Mouse (Mus musculus): Measurements from ENCODE around the gene Spata45.
"Not testable (repeated sequence)": the region's sequence is repeated elsewhere in the genome, so short reads cannot be mapped to it uniquely, and the experiment has no call there.

The Spata45 gene

DNA sequence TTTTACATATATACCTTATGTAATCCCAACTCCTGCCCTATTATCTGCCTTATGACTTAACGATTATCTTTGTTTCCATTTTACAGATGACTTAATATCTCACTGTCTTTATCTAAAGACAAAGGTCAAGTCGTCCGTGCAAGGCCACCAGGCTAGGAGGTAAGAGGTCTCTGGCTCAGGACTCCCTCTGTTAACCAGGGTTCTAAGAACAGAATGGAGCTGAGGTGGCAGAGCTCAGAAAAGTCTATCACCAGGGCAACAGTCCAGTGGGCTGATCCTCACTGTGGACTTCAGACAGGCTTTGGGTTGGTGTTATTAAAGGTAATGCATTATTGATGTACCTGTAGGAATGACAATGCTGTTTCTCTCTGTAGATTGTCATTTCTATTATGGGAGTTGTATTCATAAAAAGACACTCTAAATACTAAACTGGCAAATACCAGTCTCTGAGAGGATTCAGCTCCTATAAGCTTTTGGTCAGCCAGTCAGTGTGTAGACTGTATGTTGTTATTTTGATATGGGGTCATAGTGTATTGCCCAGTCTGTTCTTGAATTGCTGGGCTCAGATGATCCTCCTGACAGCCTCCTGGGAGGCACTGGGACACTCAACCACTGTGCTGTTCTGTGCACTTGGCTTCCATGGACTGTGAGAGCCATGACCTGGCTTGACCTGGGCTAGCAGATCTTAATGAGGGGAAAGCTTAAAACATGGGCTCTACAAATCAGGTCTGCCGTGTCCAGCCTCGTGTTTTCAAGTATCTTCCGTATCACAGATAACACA is at the start of gene Spata45:
TSS of gene Spata45 (plus strand) at position 86 of the 781 bp plus-strand sequence.
- DNase-seq (ENCODE audit: low spot score in 2 of 2), result no peak

DNA sequence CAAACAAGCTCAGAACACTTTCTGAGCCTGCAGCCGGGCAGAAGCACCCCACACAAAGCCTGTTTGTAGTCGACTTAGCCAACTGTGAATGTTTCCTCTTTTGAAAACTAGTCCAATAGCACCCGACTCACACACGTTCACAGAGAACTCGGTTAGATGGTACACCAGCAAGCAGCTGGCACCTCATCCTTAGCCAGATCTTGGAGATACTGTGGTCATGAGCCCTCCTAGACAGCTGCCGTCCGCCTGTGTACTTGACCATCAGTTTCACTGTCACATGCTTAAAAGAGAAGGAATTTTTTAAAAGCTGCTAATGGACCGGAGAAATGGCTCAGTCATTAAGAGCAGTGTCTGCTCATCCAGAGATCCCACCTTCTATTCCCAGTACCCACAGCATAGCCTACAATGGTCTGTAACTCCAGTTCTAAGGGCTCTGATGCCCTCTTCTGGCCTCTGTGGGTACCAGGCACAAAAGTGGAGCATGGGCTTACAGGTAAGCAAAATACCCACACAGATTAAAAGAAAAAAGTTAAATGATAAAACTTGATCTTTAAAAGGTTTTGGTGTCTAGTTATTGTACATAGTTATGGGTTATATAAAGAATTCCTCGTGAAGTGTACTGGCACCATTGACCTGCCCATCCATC is 46.9 kb upstream of the Spata45 start:
- no peak for DNase-seq (ENCODE audit: low spot score in 2 of 2)

DNA sequence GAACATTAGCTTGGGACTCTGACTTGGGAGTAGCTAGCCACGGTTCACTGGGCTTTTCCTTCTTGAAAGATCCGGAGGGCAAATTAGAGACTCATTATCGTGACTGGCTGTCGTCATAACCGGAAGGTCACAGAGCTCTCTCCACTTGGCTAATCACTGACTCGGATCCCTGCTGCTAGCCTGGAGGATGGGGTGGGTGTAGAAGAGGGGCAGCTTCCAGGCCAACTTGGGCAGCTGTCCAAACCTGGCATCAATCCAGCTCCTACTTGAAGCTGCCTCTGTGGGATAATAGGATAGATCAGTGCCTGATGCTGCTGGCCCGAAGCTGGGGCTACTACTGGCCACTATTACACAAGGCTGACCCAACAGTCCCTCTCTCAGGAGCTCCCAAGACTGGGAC is 40.9 kb upstream of the Spata45 start:
- peak in 1 of 2 experiments; percentile 38 for DNase-seq (ENCODE audit: low spot score in 2 of 2)

DNA sequence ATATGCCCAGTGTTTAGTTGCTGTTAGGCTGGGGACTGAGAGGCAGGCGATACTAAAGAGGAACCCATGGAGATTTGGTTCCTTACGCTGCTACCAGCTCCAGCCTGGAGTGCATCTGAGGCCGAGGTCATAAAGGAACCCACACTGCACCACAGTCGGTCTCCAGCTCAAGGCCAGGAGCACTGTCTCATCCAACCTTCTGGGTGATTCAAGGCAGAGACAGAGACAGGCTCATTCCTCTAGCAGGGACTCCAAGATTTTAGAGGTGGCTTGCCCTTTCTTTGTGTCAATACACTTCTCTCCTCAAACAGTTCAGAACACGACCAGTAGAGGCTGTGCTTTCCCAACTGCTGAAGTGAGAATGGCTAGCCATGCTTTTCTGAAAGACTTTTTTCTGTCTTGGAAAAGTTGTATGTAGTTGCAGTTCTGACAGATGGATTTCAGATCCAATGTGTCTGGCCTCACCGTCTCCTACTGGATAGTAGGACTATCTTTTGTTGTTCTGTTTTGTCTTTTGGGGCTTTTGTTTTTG is 40.0 kb upstream of the Spata45 start:
- no peak for DNase-seq (ENCODE audit: low spot score in 2 of 2)

- no peak for DNase-seq (ENCODE audit: low spot score in 2 of 2)
Measured at GRCm38 (mm10) chr1:190998027-190998426, 38.4 kb upstream of the Spata45 start.

- no peak for DNase-seq (ENCODE audit: low spot score in 2 of 2)
Measured at GRCm38 (mm10) chr1:191000686-191001085, 35.8 kb upstream of the Spata45 start.

DNA sequence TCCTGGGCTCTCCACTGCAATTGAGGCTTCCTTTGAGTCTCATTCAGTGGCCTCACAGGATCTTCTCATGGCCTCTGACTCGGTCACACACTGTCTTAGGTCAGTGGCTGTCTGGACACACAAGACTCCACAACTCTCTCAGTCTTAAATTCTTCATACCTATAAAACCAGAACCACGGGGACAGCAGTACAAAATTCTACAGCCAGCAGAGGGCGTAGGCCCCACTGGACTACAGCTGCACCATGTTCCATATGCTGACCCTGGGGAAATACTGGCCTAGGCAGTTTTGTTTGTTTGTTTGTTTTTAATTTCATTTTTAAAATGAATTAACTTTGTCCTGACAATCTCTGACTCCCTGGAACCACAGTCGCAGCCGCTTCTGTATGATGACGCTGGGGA is 34.2 kb upstream of the Spata45 start:
- DNase-seq (ENCODE audit: low spot score in 2 of 2), result peak in 1 of 2 experiments; percentile 36

DNA sequence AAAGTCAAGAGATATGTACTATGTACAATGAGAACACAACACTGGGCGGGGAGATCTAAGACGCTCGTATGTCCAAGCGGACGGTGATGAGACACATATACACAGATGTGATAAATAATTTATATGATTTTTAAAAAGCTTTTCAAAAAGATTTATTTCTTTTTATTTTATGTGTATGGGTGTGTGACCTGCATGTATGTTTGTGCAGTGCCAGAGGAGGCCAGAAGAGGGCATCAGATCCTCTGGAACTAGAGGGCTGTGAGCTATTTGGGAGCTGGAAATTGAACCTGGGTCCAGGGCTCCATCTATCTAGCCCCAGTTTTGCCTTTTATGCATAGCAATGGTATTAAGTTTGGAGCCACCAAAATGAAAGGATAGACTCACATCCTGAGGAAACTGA is 27.7 kb upstream of the Spata45 start:
- peak in 1 of 2 experiments; percentile 32 for DNase-seq (ENCODE audit: low spot score in 2 of 2)

DNA sequence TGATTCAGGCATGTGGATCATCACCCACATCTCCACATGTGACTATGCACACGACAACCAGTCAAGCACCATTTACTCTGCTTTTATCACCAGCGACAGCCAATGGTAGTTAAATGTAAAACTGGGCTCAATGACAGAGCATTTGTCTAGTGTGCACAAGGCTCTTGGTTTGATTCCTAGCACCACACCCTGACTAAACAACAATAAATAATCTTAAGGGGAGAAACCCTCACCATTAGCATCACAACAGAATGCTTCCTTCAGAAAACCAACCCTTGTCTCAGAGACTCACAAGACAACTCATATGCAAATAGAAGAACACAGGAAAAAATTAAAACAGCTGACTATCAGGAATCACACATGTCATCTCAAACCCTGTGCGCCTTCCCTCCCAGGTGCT is 22.2 kb upstream of the Spata45 start:
- DNase-seq (ENCODE audit: low spot score in 2 of 2), result no peak

DNA sequence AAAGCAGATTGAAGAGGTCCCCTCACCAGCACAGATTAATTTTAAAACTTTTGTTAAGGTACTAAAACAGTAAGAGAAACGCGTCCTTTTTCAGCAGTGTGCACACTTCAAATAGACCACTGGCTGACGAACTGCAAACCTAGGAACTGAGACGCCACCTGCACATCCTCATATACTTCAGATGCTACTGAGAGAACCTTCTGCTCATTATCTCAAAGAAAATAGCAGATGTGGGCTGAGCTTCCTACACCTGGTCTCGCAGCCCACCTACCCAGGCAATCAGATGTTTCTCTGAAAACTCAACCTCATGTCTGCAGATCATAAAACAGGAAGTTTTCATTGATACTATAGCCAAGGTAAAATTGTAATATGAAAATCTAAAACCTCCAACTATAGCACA is 16.6 kb upstream of the Spata45 start:
- no peak for DNase-seq (ENCODE audit: low spot score in 2 of 2)

GRCm38 (mm10) chr1:191020217-191020924 is 16.1 kb upstream of the Spata45 start:
- DNase-seq (ENCODE audit: low spot score in 2 of 2), result no peak

DNA sequence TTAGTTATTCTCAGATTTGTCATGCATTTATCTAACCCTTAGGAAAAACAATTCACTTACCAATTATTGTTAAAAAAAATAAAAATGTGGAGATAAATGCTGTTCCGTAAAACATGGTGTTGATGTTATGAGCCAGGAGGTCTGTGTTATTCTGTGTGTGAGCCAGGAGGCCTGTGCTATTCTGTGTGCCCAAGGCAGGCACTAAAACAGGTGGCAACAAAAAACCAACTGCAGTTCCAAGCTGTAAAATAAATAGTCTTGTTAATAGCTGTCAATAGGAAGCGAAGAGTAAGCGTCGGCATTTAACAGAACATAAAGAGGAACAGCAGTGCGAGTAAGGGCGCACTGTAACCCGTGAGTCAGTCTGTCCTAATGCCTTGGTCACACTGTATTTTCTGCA is 15.4 kb upstream of the Spata45 start:
- DNase-seq (ENCODE audit: low spot score in 2 of 2), result no peak

DNA sequence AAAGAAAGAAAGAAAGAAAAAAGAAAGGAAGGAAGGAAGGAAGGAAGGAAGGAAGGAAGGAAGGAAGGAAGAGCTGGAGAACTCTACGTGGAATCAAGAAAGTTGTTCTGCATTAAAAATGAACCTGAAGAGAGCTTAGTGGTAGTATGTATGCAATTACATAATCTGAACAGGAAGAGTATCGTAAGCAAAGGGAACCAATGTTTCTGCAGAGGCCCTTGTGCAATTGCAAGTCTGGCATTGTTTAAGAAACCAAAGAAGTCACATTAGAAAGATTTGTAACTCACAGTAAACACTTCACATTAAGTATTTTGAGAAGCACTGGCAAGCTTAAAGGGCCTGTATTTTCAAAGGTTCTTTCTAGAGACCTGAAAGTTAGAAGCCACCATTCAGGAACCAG is 13.3 kb upstream of the Spata45 start:
- no peak for DNase-seq (ENCODE audit: low spot score in 2 of 2)

DNA sequence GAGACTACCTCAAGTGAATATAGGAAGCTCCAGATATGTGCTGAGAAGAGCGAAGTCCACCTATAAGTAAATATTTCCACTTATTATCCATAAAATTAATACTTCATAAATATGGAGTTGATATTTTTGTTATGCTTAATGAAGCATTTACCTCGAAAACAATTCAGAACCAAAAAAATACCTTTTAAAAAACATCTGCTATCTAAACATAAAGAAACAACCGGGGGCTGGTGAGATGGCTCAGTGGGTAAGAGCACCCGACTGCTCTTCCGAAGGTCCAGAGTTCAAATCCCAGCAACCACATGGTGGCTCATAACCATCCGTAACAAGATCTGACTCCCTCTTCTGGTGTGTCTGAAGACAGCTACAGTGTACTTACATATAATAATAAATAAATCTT is 12.6 kb upstream of the Spata45 start:
- DNase-seq (ENCODE audit: low spot score in 2 of 2), result not testable (repeated sequence)

- DNase-seq (ENCODE audit: low spot score in 2 of 2), result peak in 1 of 2 experiments; percentile 62
Measured at GRCm38 (mm10) chr1:191025016-191026012, 11.1 kb upstream of the Spata45 start.

DNA sequence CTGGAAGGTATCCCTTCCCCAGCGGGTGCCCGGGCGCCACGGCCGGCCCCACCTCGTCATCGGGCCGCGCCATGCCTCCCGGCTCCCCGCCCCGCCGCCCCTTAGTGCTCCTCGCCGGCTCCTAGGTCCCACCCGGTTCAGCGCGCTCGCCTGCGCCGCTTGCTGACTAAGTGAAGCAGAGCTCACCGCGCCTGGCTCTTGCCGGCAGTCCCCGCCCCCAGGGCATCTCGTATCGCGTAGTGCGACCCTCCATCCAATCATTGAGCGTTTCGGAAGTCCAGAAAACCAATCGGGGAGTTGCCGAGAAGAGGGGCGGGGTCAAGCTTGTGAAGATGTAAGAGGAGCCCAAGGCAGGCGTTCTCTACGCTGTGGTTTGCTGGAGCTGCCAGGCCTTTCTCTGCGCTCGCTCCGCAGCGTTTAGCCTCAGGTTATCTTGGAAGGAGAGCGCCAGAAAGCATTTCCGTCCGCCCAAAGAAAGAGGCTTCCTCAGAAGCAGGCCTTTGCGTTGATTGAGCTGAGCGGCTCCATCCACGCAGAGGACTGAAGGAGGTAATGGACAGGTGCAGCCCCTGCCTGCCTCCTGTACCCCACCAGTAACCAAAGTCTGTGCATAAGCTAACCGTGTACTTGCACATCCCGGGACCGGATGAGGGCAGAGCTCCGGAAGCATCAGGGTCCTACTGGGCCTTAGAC is 10.3 kb upstream of the Spata45 start, which contains the start of gene Flvcr1:
TSS of gene Flvcr1 (minus strand) at position 138 of the 693 bp plus-strand sequence.
- peak; percentile 92 to 99 for DNase-seq (ENCODE audit: low spot score in 2 of 2)

- no peak for DNase-seq (ENCODE audit: low spot score in 2 of 2)
Measured at GRCm38 (mm10) chr1:191030182-191030581, 6.3 kb upstream of the Spata45 start.

DNA sequence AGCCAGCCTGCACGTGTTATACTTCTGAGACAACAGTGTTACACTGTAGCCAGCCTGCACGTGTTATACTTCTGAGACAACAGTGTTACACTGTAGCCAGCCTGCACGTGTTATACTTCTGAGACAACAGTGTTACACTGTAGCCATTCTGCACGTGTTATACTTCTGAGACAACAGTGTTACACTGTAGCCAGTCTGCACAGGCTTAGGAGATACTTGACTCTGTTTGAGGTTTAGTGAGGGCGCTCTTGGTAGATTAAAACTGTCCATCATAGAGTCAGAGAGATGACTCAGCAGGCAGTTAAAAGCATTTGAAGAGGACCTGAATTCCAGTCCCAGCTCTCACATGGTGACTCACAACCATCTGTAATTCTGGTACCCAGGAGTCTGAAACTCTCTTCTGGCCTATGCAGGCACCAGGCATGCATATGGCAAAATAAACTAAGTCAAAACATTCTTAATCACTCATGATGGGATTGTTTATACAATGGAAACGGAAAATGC is 5.5 kb upstream of the Spata45 start:
- not testable (repeated sequence) for DNase-seq (ENCODE audit: low spot score in 2 of 2)

DNA sequence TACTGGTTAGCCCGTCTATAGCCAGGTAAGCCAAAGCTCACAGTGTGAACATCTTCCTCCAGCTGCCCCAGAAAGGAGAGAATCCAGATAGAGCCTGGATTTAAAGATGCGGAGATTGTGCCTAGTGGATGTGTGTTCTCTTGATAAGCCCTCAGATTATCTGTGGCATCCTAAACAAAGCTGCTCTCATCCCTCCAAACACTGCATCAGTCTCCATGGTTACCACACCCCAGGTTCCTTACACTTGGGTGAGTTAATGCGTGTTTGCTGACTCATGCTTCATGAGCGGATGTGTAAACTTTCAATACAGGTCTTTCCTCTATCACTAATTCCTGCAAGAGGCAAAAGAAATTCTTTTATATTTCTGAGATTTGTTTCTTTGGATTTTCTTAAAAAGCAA is 790 bp upstream of the Spata45 start:
- DNase-seq (ENCODE audit: low spot score in 2 of 2), result no peak

DNA sequence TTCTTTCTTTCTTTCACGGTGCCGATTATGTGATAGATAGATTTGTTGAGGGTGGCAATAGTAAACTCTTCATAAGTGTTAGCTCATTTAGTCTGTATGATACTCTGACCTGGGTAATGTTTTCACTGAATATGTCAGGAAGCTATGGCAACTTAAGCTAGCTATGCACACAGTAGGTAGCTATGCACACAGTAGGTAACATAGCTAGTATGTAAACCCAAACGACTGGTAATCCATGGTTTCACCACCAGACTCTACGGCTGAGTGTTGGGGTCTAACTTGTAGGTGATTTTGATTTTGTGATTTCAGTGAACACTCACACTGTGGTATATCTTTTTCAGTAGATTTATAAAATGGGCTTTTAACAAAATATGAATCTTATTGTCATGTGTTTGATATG is 1.6 kb downstream of the Spata45 start:
- no peak for DNase-seq (ENCODE audit: low spot score in 2 of 2)
